Mouse (Mus musculus) NIH3T3 (cell line): ENCODE data around the gene Tex21.

Experiments used
- DNase-seq: peaks from one replicate; pipeline ENCODE4 v3.0.0-alpha.2; 2012; ENCODE audit warnings: low read depth

Tex21 gene

GRCm38 (mm10) chr12:76246646-76247045, at the start of gene Tex21:
Tex21 (minus strand) TSS chr12:76246746.
- DNase-seq, result no peak

- DNase-seq, result peak; percentile 76
Measured at GRCm38 (mm10) chr12:76293192-76293591, 46.6 kb upstream of the Tex21 start.

GRCm38 (mm10) chr12:76290271-76290670, 43.7 kb upstream of the Tex21 start:
- peak; percentile 35 for DNase-seq

- no peak for DNase-seq
Measured at GRCm38 (mm10) chr12:76289428-76289827, 42.9 kb upstream of the Tex21 start.

GRCm38 (mm10) chr12:76288494-76288893, 41.9 kb upstream of the Tex21 start:
- no peak for DNase-seq

GRCm38 (mm10) chr12:76287986-76288385, 41.4 kb upstream of the Tex21 start:
- DNase-seq, result no peak

GRCm38 (mm10) chr12:76285418-76285817, 38.9 kb upstream of the Tex21 start:
- no peak for DNase-seq

- no peak for DNase-seq
Measured at GRCm38 (mm10) chr12:76282532-76283173, 36.1 kb upstream of the Tex21 start.

GRCm38 (mm10) chr12:76282132-76282531, 35.6 kb upstream of the Tex21 start:
- DNase-seq, result peak; percentile 20

GRCm38 (mm10) chr12:76281111-76281660, 34.6 kb upstream of the Tex21 start:
- DNase-seq, result no peak

GRCm38 (mm10) chr12:76280556-76280955, 34.0 kb upstream of the Tex21 start:
- no peak for DNase-seq

- DNase-seq, result peak; percentile 12
Measured at GRCm38 (mm10) chr12:76278209-76278608, 31.7 kb upstream of the Tex21 start.

- DNase-seq, result no peak
Measured at GRCm38 (mm10) chr12:76272610-76273524, 26.3 kb upstream of the Tex21 start.

- no peak for DNase-seq
Measured at GRCm38 (mm10) chr12:76271516-76271915, 25.0 kb upstream of the Tex21 start.

- no peak for DNase-seq
Measured at GRCm38 (mm10) chr12:76269196-76269595, 22.6 kb upstream of the Tex21 start.

GRCm38 (mm10) chr12:76268686-76269085, 22.1 kb upstream of the Tex21 start:
- DNase-seq, result no peak

- peak; percentile 68 for DNase-seq
Measured at GRCm38 (mm10) chr12:76266875-76267274, 20.3 kb upstream of the Tex21 start.

- no peak for DNase-seq
Measured at GRCm38 (mm10) chr12:76265001-76265400, 18.5 kb upstream of the Tex21 start.

GRCm38 (mm10) chr12:76264325-76264965, 17.9 kb upstream of the Tex21 start:
- DNase-seq, result peak; percentile 75

- DNase-seq, result no peak
Measured at GRCm38 (mm10) chr12:76263876-76264275, 17.3 kb upstream of the Tex21 start.

GRCm38 (mm10) chr12:76262918-76263317, 16.4 kb upstream of the Tex21 start:
- DNase-seq, result no peak

GRCm38 (mm10) chr12:76261556-76261955, 15.0 kb upstream of the Tex21 start:
- DNase-seq, result no peak
